Mouse (Mus musculus) stomach, adult 2 months (tissue): Measurements from ENCODE around the gene Polr2a. TPM values are rescaled to one million over a fixed set of nuclear protein-coding genes. Genes with fewer than 3 reads are reported as not detected.

Source experiments
- polyA plus RNA-seq: library from polyadenylated mRNA; depleted of rRNA; stranded (reverse); fragments of >200 nt; gene quantifications from 2 replicates; pipeline ENCODE4 v1.2.3, GENCODE M21; 2012; rRNA removed

Gene Polr2a
- 7.3 and 12.3 TPM in 2 replicates for polyA plus RNA-seq

GRCm38 (mm10) chr11:69758478-69758970 is at the start of gene Polr2a:
Gene Polr2a, minus strand, starts transcription at chr11:69758637.

GRCm38 (mm10) chr11:69804972-69805909 is 46.8 kb upstream of the Polr2a start, which contains the start of gene Tmem102:
Gene Tmem102, minus strand, starts transcription at chr11:69805624.

GRCm38 (mm10) chr11:69801379-69801977 is 43.0 kb upstream of the Polr2a start, which contains the start of gene Fgf11:
Gene Fgf11, minus strand, starts transcription at chr11:69801857.

GRCm38 (mm10) chr11:69795168-69795982 is 36.9 kb upstream of the Polr2a start, which contains the start of gene Chrnb1:
Gene Chrnb1, minus strand, starts transcription at chr11:69795943.

GRCm38 (mm10) chr11:69765221-69766125 is 7.0 kb upstream of the Polr2a start, which contains the start of gene Zbtb4:
Gene Zbtb4, plus strand, starts transcription at chr11:69765912.

GRCm38 (mm10) chr11:69761868-69762267 is 3.4 kb upstream of the Polr2a start, which contains the start of gene Slc35g3:
Gene Slc35g3, minus strand, starts transcription at chr11:69761968.

GRCm38 (mm10) chr11:69695361-69696181 is 62.9 kb downstream of the Polr2a start, which contains the start of the genes Tnfsf12 and Tnfsfm13:
Gene Tnfsf12, minus strand, starts transcription at chr11:69695849.
Gene Tnfsfm13, minus strand, starts transcription at chr11:69696098.

GRCm38 (mm10) chr11:69685526-69686148 is 72.8 kb downstream of the Polr2a start, which contains the start of gene Tnfsf13:
Gene Tnfsf13, minus strand, starts transcription at chr11:69685784.

Other genes starting within 250 kb of the Polr2a start
- gene Dnah2, start 209.5 kb downstream of the Polr2a start, polyA plus RNA-seq = 0.01 and 0.08 TPM in 2 replicates
- gene Efnb3, start 198.4 kb downstream of the Polr2a start, polyA plus RNA-seq = 0.27 and 0.34 TPM in 2 replicates
- 8.5 and 11.1 TPM in 2 replicates for gene Wrap53, start 178.4 kb downstream of the Polr2a start, polyA plus RNA-seq
- 22.0 and 27.4 TPM in 2 replicates for gene Trp53, start 178.3 kb downstream of the Polr2a start, polyA plus RNA-seq
- gene Atp1b2, start 152.7 kb downstream of the Polr2a start, polyA plus RNA-seq = 4.4 and 7.2 TPM in 2 replicates
- gene Shbg, start 140.7 kb downstream of the Polr2a start, polyA plus RNA-seq = not detected in 2 replicates
- 0.60 and 0.94 TPM in 2 replicates for gene Sat2, start 136.6 kb downstream of the Polr2a start, polyA plus RNA-seq
- 26.3 and 30.1 TPM in 2 replicates for gene Fxr2, start 125.6 kb downstream of the Polr2a start, polyA plus RNA-seq
- gene Sox15, start 103.3 kb downstream of the Polr2a start, polyA plus RNA-seq = 5.0 and 6.1 TPM in 2 replicates
- gene Mpdu1, start 96.0 kb downstream of the Polr2a start, polyA plus RNA-seq = 79.1 and 96.6 TPM in 2 replicates
- 19.8 and 26.7 TPM in 2 replicates for gene Cd68, start 92.5 kb downstream of the Polr2a start, polyA plus RNA-seq
- gene Eif4a1, start 86.2 kb downstream of the Polr2a start, polyA plus RNA-seq = 47.2 and 66.8 TPM in 2 replicates
- 10.6 and 12.6 TPM in 2 replicates for gene Senp3, start 76.6 kb downstream of the Polr2a start, polyA plus RNA-seq
- 1.0 and 1.7 TPM in 2 replicates for gene Tnfsf13, start 72.9 kb downstream of the Polr2a start, polyA plus RNA-seq
- gene Tnfsf12, start 62.8 kb downstream of the Polr2a start, polyA plus RNA-seq = 15.9 and 22.7 TPM in 2 replicates
- gene Tnfsfm13, start 62.5 kb downstream of the Polr2a start, polyA plus RNA-seq = 4.2 and 5.1 TPM in 2 replicates
- 0.12 and 0.19 TPM in 2 replicates for gene Slc35g3, start 3.3 kb upstream of the Polr2a start, polyA plus RNA-seq
- 10.3 and 17.5 TPM in 2 replicates for gene Zbtb4, start 7.3 kb upstream of the Polr2a start, polyA plus RNA-seq
- 3.2 and 5.8 TPM in 2 replicates for gene Chrnb1, start 37.3 kb upstream of the Polr2a start, polyA plus RNA-seq
- 2.3 and 2.6 TPM in 2 replicates for gene Fgf11, start 43.2 kb upstream of the Polr2a start, polyA plus RNA-seq
- 23.4 and 35.3 TPM in 2 replicates for gene Tmem102, start 47.0 kb upstream of the Polr2a start, polyA plus RNA-seq
- not detected in 2 replicates for gene Gm39566, start 56.7 kb upstream of the Polr2a start, polyA plus RNA-seq
- gene Spem2, start 59.8 kb upstream of the Polr2a start, polyA plus RNA-seq = not detected in 2 replicates
- 0.05 TPM in 1 of 2 replicates, not detected in the other for gene Spem1, start 63.5 kb upstream of the Polr2a start, polyA plus RNA-seq
- 10.0 and 11.0 TPM in 2 replicates for gene Nlgn2, start 79.1 kb upstream of the Polr2a start, polyA plus RNA-seq
- gene Tmem256, start 79.9 kb upstream of the Polr2a start, polyA plus RNA-seq = 105 and 145 TPM in 2 replicates
- gene Plscr3, start 87.7 kb upstream of the Polr2a start, polyA plus RNA-seq = 51.9 and 53.6 TPM in 2 replicates
- 18.6 and 19.9 TPM in 2 replicates for gene Tnk1, start 100.1 kb upstream of the Polr2a start, polyA plus RNA-seq
- gene Tmem95, start 119.4 kb upstream of the Polr2a start, polyA plus RNA-seq = not detected in 2 replicates
- 7.2 and 8.2 TPM in 2 replicates for gene Kctd11, start 122.8 kb upstream of the Polr2a start, polyA plus RNA-seq
- 0.81 and 1.9 TPM in 2 replicates for gene Acap1, start 136.9 kb upstream of the Polr2a start, polyA plus RNA-seq
- 0.77 and 1.0 TPM in 2 replicates for gene 2810408A11Rik, start 142.3 kb upstream of the Polr2a start, polyA plus RNA-seq
- 11.5 and 14.7 TPM in 2 replicates for gene Neurl4, start 142.4 kb upstream of the Polr2a start, polyA plus RNA-seq
- 71.1 and 72.4 TPM in 2 replicates for gene Gps2, start 155.3 kb upstream of the Polr2a start, polyA plus RNA-seq
- 152 and 162 TPM in 2 replicates for gene Eif5a, start 163.3 kb upstream of the Polr2a start, polyA plus RNA-seq
- 26.1 and 33.8 TPM in 2 replicates for gene Ybx2, start 177.2 kb upstream of the Polr2a start, polyA plus RNA-seq
- gene Slc2a4, start 189.6 kb upstream of the Polr2a start, polyA plus RNA-seq = 51.9 and 55.0 TPM in 2 replicates
- gene Cldn7, start 206.1 kb upstream of the Polr2a start, polyA plus RNA-seq = 3.6 and 4.8 TPM in 2 replicates
- gene Ctdnep1, start 222.5 kb upstream of the Polr2a start, polyA plus RNA-seq = 39.4 and 42.7 TPM in 2 replicates
- 27.8 and 29.8 TPM in 2 replicates for gene Elp5, start 223.9 kb upstream of the Polr2a start, polyA plus RNA-seq
- 180 and 211 TPM in 2 replicates for gene Gabarap, start 232.5 kb upstream of the Polr2a start, polyA plus RNA-seq
- 2.7 and 4.8 TPM in 2 replicates for gene Phf23, start 237.1 kb upstream of the Polr2a start, polyA plus RNA-seq
- gene Dvl2, start 242.0 kb upstream of the Polr2a start, polyA plus RNA-seq = 5.2 and 6.7 TPM in 2 replicates